Mouse (Mus musculus): Measurements from ENCODE around the gene Tspo2. TPM values are rescaled to one million over a fixed set of nuclear protein-coding genes. Genes with fewer than 3 reads are reported as not detected.

The Tspo2 gene
- polyA plus RNA-seq, 1 experiment from 2014 or later = 1.7 TPM

DNA sequence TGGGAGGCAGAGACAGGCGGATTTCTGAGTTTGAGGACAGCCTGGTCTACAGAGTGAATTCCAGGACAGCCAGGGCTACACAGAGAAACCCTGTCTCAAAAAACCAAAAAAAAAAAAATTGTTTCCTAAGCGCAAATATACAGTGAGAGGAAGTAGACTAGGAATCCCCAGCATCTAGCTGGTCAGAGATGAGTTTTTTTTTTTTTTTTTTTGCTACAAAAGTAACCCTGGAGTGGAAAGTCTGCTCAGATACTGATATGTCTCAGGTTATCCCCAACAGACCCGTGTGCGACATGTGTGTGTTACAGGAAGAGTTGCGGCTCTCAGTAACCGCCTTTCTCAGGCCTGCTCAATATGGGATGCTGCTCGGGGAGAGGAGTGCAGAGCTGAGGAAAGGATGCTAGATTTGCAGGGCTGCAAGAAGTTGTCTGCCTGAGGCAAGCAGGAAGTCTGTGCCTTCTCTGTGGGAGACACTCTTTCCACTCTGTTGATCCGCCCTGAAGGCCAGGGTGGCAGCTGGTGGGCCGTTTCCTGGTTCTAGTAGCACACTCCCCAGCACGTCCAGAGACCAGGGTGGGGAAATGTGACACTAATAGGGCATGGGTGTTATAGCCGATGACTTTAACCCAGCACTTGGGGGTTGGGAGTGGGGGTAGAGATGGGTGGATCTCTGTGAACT lies 23.3 kb downstream of the Tspo2 start:
- peaks cover 23% of the 10 kb centered on the region for H3K4me1 ChIP-seq
- H3K36me3 ChIP-seq (ENCODE audit: poor library complexity, severe bottlenecking) = no peaks in the 10 kb centered on the region
- H3K9me3 ChIP-seq (replicated peaks) = no peaks in the 10 kb centered on the region
- no peak overlapping the region for H3K4me2 ChIP-seq
- H3K27me3 ChIP-seq = no peaks in the 10 kb centered on the region
- no peak for ATAC-seq
- H3K4me3 ChIP-seq = no peak overlapping the region
- no peak overlapping the region for H3K27ac ChIP-seq
- H3K9ac ChIP-seq = no peak overlapping the region
- WGBS = 79% methylated on average over 11 of the region's 11 CpGs

DNA sequence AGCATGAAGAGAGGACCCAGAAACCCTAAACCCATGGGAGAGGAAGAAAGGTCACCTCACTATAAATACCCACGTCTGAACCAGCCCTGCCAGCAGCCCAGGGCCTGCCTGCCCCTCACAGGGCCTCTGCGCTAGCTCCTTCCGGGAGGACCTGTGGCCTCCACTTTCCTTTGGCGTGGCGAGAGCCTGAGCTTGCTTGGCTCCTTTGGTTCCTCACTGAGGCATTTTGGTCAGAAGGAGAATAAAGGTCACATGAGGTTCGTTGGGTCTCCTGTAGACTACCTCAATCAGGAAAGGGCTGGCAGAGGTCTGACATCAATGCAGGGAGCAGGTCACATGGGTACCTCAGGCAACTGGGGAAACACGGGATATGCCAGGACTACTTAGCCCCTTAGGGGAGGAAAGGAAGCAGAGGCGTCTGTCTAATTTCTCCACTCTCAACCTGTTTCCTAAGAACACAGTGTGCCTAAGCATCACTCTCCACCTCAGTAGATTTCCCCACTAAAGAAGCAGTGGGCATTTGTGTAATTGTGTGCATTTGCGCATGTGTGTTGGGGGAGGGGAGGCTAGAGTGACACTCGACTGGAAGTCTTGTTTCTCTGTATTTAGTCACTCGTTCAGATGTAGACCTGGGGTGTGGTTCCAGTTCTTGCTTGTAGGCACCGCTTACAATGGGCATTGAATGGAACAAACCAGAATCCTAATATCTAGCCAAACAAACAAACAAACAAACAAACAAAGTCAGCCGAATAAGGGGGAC lies 24.2 kb downstream of the Tspo2 start:
- Histone ChIP-seq H3K36me3 (ENCODE audit: poor library complexity, severe bottlenecking) (no peaks in the 10 kb centered on the region), H3K27ac (no peak overlapping the region; the same call in 1 of the 2 replicates), H3K9ac (no peak overlapping the region), H3K9me3 (replicated peaks) (no peaks in the 10 kb centered on the region), H3K4me3 (no peak overlapping the region), H3K27me3 (no peaks in the 10 kb centered on the region), H3K4me2 (no peak overlapping the region), H3K4me1 (peaks cover 15% of the 10 kb centered on the region)
- no peak for ATAC-seq
- WGBS = 75% methylated on average over 13 of the region's 13 CpGs

DNA sequence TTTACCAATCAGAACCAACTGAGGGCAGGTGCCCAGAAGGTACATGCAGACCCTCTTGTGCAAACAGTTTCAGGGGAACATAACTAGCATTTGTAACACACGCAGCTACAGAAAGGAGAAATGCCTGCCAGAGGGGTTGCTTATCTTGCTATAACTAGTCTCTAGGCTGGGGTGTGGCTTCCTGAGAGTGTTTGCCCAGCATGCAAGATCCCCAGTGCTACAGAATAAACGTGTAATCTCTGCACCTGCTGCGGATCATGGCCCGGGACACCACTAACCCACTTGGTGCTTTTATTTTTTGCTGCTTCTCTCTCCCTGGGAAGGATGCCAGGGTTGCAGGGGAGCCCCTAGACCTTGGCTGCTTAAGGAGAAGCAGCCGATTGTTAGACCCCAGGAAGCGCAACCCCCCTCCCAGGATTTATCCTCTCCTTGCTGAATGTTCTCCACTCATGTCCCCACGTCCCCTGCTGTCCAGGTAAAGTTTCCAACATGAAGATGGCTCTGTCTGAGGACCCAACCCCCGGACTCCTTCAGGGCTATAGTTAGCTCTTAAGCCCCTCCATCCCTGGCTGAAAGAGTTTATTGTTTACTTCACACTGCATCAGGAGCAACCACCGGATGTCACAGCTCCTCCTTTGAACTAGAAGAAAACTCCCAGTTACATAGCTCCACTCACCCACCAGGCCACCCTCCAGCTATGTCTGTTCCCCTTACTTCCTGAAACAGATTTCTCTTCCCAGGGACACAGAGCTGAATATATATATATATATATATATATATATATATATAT lies 25.3 kb downstream of the Tspo2 start:
- H3K4me2 ChIP-seq = no peak overlapping the region
- H3K9me3 ChIP-seq (replicated peaks) = no peaks in the 10 kb centered on the region
- 29% methylated on average over 9 of the region's 9 CpGs for WGBS
- H3K27ac ChIP-seq = peak overlapping the region; percentile 36; the same call in 1 of the 2 replicates
- no peak overlapping the region for H3K4me3 ChIP-seq
- peaks cover 23% of the 10 kb centered on the region for H3K4me1 ChIP-seq
- no peak overlapping the region for H3K9ac ChIP-seq
- no peaks in the 10 kb centered on the region for H3K27me3 ChIP-seq
- no peaks in the 10 kb centered on the region for H3K36me3 ChIP-seq (ENCODE audit: poor library complexity, severe bottlenecking)
- no peak for ATAC-seq

DNA sequence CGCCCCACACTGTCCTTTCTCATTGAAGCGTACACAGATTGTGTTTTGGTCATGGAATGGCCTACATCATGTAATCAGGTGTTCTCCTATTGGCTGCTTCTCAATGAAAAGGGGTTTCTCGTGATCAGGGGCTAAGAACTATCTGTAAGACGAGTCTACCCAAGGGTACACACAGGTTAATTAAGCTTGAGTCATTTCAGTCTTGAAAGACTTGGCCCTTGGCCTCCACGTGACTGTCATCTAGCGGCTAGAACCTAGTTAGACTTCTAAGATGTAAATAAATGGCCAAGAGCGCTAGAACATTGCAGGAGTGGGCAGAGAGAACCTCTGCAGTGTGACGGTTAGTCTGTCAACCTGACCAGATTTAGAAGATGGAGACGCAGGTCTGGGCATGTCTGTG lies 27.1 kb downstream of the Tspo2 start:
- WGBS = 78% methylated on average over 9 of the region's 9 CpGs
- Histone ChIP-seq H3K27ac (no peak overlapping the region), H3K9ac (no peak overlapping the region), H3K27me3 (no peaks in the 10 kb centered on the region), H3K4me1 (peaks cover 25% of the 10 kb centered on the region), H3K36me3 (ENCODE audit: poor library complexity, severe bottlenecking) (peaks cover 1% of the 10 kb centered on the region; the same call in 1 of the 2 replicates), H3K4me3 (no peak overlapping the region), H3K4me2 (no peak overlapping the region), H3K9me3 (replicated peaks) (no peaks in the 10 kb centered on the region)
- no peak for ATAC-seq

DNA sequence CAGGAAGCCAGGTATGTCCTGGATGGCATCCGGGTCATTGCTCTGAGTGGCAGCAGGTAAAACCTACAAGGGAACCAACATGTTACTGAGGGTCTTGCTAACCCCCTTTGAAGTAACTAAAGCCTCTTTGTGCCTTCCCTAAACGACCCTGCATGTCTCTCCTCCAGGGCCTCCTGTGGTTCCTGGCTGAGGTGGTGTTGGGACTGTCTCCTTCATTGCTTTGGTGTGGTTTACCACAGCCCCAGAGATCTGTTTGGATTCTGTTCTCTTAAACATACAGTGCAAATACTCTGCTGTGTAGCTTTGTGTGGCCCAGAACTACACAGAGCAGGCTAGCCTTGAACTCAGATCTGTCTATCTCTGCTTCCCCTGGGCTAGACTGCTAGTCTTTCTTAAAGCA lies 31.8 kb downstream of the Tspo2 start:
- peaks cover 34% of the 10 kb centered on the region for H3K36me3 ChIP-seq (ENCODE audit: poor library complexity, severe bottlenecking)
- no peaks in the 10 kb centered on the region for H3K27me3 ChIP-seq
- H3K4me3 ChIP-seq = no peak overlapping the region
- H3K4me1 ChIP-seq = peaks cover 10% of the 10 kb centered on the region
- H3K4me2 ChIP-seq = no peak overlapping the region
- H3K9me3 ChIP-seq (replicated peaks) = no peaks in the 10 kb centered on the region
- WGBS = 62% methylated on average over 2 of the region's 2 CpGs
- no peak overlapping the region for H3K9ac ChIP-seq
- no peak overlapping the region for H3K27ac ChIP-seq
- no peak for ATAC-seq

DNA sequence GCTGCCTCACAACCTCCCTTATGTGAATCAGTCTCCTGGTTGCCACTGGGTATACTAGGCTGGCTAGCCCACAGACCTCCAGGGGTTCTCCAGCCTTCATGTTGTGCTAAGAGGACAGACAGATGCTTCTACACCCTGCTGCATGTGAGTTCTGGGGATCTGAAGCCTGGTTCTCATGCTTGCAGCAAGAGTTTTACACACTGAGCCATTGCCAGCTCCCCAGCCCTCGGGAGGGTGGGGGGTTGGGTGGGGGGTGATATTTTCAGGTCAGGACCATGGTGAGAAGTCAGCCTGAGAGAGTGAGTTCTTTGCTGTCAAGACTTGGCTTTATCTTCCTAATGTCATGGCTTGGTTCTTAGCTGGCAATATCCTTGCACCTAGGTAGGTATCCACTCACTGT lies 32.5 kb downstream of the Tspo2 start:
- no peaks in the 10 kb centered on the region for H3K27me3 ChIP-seq
- H3K4me1 ChIP-seq = peaks cover 10% of the 10 kb centered on the region
- H3K36me3 ChIP-seq (ENCODE audit: poor library complexity, severe bottlenecking) = peaks cover 41% of the 10 kb centered on the region
- H3K4me2 ChIP-seq = no peak overlapping the region
- no peak for ATAC-seq
- 91% methylated on average over 1 of the region's 1 CpGs for WGBS
- H3K9ac ChIP-seq = no peak overlapping the region
- no peak overlapping the region for H3K27ac ChIP-seq
- no peak overlapping the region for H3K4me3 ChIP-seq
- no peaks in the 10 kb centered on the region for H3K9me3 ChIP-seq (replicated peaks)

DNA sequence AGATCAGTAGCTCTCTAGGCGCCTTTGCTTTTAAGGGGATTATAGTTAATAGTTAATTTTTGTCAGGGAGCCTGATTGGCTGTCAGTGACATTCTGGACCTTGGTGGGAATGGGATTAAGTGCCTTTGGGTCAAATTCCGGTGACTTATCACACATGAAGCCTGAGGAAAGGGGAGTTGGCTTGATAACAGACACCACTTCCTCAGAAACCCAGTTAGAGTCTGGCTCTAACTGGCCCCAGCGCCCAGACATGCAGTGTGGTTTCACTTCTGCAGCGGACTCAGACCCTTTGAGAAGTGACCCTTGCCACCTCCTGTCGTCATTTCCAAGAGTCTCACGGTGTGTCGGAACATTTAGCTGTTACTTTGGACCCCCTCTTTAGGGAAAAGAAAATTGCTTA lies 33.1 kb downstream of the Tspo2 start:
- peaks cover 46% of the 10 kb centered on the region for H3K36me3 ChIP-seq (ENCODE audit: poor library complexity, severe bottlenecking)
- 91% methylated on average over 7 of the region's 7 CpGs for WGBS
- no peaks in the 10 kb centered on the region for H3K27me3 ChIP-seq
- H3K4me3 ChIP-seq = no peak overlapping the region
- no peak overlapping the region for H3K9ac ChIP-seq
- H3K27ac ChIP-seq = no peak overlapping the region
- H3K4me1 ChIP-seq = peaks cover 10% of the 10 kb centered on the region
- no peaks in the 10 kb centered on the region for H3K9me3 ChIP-seq (replicated peaks)
- no peak overlapping the region for H3K4me2 ChIP-seq
- no peak for ATAC-seq

DNA sequence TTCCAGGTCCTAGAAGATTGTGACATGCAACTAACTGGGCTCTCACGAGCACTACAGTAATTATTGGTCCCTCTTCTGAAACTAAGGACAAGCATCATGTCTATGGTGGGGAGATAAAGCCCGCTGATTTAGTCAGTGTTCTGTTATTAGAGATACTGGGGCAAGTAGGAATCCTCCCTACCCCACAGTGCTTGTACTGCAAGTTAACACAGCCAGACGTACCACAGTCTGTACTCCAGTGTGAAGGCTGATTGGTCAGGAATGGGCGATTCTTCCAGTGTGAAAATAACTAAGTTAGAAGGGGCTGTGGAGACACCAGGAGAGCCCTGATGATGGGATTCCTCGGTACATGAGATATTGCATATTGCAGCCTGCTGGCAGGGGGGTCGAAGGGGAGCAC lies 33.8 kb downstream of the Tspo2 start:
- WGBS = 92% methylated on average over 6 of the region's 6 CpGs
- no peak overlapping the region for H3K9ac ChIP-seq

DNA sequence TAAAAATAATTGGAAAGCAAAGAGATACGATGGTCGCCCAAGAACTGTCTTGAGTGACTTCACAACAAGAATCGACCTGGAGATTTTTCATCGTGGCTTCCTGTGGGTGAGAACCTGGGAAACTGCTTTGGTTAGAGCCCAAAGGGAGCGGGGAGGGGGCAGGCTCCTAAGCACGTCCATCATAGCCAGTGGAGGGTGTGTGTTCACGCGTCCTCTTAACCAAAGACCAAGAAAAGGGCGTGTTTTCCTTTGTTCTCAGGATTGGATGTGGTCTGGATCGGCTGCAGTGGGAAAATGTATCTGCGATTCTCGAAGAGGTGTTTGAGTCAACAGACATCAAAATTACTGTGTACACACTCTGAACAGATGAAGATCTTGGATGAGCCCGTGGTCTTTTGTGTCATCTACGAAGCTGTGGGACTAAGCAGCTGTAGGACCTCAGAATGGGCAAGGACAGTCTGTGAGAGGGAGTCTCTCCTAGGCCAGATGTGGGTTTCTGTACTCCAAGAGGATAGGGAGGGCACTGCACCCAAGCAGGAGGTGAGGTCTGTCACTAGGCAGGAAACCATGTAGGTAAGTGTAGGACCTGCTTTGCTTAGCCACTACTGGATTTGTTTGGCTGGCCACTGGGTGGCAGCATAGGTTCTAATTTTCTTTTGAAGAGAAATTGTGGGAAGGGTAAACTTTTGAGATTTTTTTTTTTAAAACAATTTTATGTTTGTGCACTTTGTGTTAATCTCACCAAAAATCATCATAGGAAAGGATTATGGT lies 34.7 kb downstream of the Tspo2 start:
- no peak overlapping the region for H3K9ac ChIP-seq
- H3K36me3 ChIP-seq (ENCODE audit: poor library complexity, severe bottlenecking) = peaks cover 53% of the 10 kb centered on the region
- no peak overlapping the region for H3K4me3 ChIP-seq
- no peak overlapping the region for H3K27ac ChIP-seq
- no peak overlapping the region for H3K4me2 ChIP-seq
- H3K9me3 ChIP-seq (replicated peaks) = no peaks in the 10 kb centered on the region
- peak; percentile 83 for ATAC-seq
- no peaks in the 10 kb centered on the region for H3K27me3 ChIP-seq
- 90% methylated on average over 14 of the region's 14 CpGs for WGBS
- peaks cover 14% of the 10 kb centered on the region for H3K4me1 ChIP-seq

More for the DNA sequence above, 33.8 kb downstream of the Tspo2 start:
- Histone ChIP-seq H3K9me3 (replicated peaks) (no peaks in the 10 kb centered on the region), H3K4me2 (no peak overlapping the region), H3K27me3 (no peaks in the 10 kb centered on the region), H3K36me3 (ENCODE audit: poor library complexity, severe bottlenecking) (peaks cover 51% of the 10 kb centered on the region), H3K4me1 (peaks cover 10% of the 10 kb centered on the region), H3K4me3 (no peak overlapping the region), H3K27ac (no peak overlapping the region)
- no peak for ATAC-seq

DNA sequence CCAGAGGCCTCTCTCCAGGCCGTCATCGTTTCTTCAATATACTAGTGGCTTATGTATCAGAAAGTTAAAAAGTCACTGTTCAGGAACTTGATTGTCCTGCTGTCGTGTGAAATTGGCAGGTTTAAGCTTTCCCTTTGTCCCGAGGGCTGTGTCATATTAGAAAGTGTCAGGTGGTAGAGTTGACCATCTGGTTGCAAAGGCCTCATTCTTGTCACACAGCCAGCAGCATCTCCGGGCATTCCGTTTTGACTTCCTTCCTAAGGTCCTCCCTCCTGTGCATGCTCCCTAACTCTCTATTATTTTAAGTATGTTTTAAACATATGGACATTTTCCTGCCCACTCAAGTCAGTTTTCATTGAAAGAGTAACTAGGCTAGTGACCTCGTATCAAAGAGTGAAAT lies 35.3 kb downstream of the Tspo2 start:
- Histone ChIP-seq H3K36me3 (ENCODE audit: poor library complexity, severe bottlenecking) (peaks cover 53% of the 10 kb centered on the region), H3K9me3 (replicated peaks) (no peaks in the 10 kb centered on the region), H3K27me3 (no peaks in the 10 kb centered on the region), H3K4me2 (no peak overlapping the region), H3K4me1 (peaks cover 14% of the 10 kb centered on the region), H3K9ac (no peak overlapping the region), H3K27ac (no peak overlapping the region), H3K4me3 (no peak overlapping the region)
- WGBS = 89% methylated on average over 7 of the region's 7 CpGs
- no peak for ATAC-seq

DNA sequence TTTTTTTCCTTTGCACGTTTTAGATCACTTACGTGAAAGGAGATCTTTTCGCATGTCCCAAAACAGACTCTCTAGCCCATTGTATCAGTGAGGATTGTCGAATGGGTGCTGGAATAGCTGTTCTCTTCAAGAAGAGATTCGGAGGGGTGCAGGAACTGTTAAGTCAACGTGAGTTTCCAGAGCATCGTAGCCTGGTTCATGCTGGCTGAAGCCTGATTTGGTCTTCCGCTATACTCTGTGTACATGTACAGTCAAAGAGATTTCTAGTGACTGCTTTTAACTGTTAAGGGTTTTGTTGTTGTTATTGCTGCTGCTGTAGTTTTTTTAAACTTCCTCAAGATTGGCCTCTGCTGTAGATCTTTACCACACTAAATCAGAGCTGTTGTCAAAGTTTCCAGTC lies 40.1 kb downstream of the Tspo2 start:
- Histone ChIP-seq H3K4me3 (peak overlapping the region; percentile 83), H3K27me3 (no peaks in the 10 kb centered on the region), H3K9me3 (replicated peaks) (no peaks in the 10 kb centered on the region), H3K36me3 (ENCODE audit: poor library complexity, severe bottlenecking) (peaks cover 35% of the 10 kb centered on the region), H3K9ac (peak overlapping the region; percentile 80), H3K4me1 (peaks cover 35% of the 10 kb centered on the region), H3K4me2 (peak overlapping the region; percentile 68), H3K27ac (peak overlapping the region; percentile 98)
- WGBS = 51% methylated on average over 8 of the region's 8 CpGs
- no peak for ATAC-seq
